In genomic region chr12:4045992-4046391, GRCm38 (mm10) we compare ENCODE assay signal across 11 mouse cellular contexts.
"Had no signal": no experiment of that assay in that cellular context is flagged by ENCODE, and none has a peak within 500 bp of the region (broad histone marks: within the 10 kb centered on the region; RNA-seq: fewer than 3 reads in every experiment).

No protein-coding gene starts in this region.

- H3K36me3 ChIP-seq: limb, embryonic 13.5 days; midbrain, embryonic 12.5 days; neural tube, embryonic 13.5 days had no signal

- H3K4me3 ChIP-seq: limb, embryonic 13.5 days; midbrain, embryonic 12.5 days; neural tube, embryonic 13.5 days had no signal

- H3K27ac ChIP-seq: limb, embryonic 13.5 days; liver, embryonic 14.5 days; midbrain, embryonic 12.5 days; neural tube, embryonic 13.5 days; stomach, postnatal 0 days had no signal

- H3K27me3 ChIP-seq: limb, embryonic 13.5 days; neural tube, embryonic 13.5 days had no signal

- H3K4me2 ChIP-seq: limb, embryonic 13.5 days; midbrain, embryonic 12.5 days; neural tube, embryonic 13.5 days had no signal

- DNase-seq: kidney, postnatal 10 days; left cerebral cortex, postnatal 4 days; lung, adult 18-20 months; right cerebral cortex, adult 18-20 months; right cerebral cortex, postnatal 25 days had no signal

- ATAC-seq: midbrain, embryonic 16.5 days had no signal

- H3K9me3 ChIP-seq: limb, embryonic 13.5 days; midbrain, embryonic 12.5 days; neural tube, embryonic 13.5 days had no signal

- H3K9ac ChIP-seq: limb, embryonic 13.5 days; liver, embryonic 14.5 days; midbrain, embryonic 12.5 days; neural tube, embryonic 13.5 days had no signal

- H3K4me1 ChIP-seq: neural tube, embryonic 13.5 days had no signal
